Mouse (Mus musculus) embryo, embryonic 11 days (tissue): ENCODE data around the gene Cacna1a.

Source experiments
- DNase-seq: peaks from one replicate; pipeline ENCODE4 v3.0.0-alpha.2; 2015

Cacna1a gene

DNA sequence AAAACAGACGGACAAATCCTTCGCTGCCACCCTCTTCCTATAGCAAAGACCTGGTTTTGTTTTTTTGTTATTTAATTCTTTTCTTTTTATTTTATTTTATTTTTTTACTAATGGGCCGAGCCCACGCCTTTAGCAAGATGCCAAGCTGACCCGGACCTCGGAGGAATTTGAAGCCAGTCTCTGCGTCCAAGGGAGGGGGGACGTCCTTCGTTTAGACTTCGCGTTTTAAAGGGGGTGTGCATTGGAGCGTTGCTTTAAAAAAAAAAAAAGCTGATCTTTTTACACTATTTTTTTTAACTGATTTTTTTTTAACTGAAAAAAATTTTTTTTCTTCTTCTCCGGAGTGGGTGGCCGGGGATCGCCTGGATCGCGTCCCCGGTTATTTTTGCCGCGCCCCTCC, 26.7 kb downstream of the Cacna1a start:
- peak; percentile 45 for DNase-seq

- peak; percentile 71 for DNase-seq
These were observed 27.2 kb downstream of the Cacna1a start for GRCm38 (mm10) chr8:84415378-84415898.

DNA sequence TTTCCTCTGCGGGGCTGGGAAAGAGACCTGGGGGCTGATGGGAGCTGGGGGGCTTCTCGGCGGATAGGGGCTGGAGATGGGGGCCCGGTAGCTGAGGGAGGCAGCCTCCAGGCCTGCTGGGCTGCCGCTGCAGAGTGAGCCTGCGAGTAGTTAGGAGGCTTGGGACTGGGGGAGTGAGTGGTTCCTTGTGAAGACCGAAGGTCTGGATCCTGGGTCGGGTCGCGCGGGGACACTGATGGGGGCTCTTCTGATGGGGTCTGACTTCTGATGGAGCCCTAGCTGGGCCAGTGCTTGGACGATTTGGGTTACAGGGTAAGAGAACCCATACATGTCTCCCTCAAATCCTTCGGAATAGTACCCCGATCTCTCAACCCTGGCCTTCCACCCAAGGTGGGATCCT, 27.8 kb downstream of the Cacna1a start:
- peak; percentile 36 for DNase-seq

DNA sequence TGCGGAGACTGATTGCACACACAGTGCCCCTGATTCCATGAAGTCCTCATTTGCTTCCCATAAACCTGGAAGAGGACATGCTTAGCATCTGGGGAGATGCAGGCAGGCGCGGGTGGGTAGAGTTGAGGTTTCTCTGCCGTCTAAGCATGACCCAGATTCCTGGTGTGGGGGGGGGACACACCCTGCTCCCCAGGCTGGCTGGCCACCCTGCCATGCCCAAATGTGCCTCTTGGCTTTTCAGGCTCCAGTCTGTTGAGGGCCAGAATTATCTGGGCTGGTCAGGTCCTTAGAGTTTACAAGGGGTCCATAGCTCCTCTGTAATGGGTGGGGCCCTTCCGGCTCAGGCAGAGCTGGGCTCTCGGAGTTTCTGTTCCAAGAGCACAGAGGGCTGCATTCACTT, 28.7 kb downstream of the Cacna1a start:
- DNase-seq: no peak

DNA sequence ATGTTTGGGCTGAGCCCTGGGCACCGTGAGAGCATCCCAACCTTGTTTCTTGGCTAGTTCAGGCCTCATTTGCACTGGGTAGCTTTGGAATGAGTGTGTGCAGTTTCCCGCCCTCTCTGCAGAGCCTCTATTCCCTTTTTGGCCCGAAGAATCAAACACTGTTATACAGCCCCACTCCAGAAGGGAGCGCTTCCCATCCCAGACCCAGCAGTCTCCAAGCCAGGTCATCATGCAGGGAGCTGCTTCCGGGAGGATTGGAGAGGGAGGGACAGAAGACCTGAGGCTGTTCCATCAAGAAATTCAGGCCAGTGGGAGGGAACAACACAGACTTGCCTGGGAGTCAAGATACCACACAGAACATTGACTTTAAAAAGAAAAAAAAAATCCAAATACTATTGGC, 29.6 kb downstream of the Cacna1a start:
- DNase-seq: peak; percentile 9

DNA sequence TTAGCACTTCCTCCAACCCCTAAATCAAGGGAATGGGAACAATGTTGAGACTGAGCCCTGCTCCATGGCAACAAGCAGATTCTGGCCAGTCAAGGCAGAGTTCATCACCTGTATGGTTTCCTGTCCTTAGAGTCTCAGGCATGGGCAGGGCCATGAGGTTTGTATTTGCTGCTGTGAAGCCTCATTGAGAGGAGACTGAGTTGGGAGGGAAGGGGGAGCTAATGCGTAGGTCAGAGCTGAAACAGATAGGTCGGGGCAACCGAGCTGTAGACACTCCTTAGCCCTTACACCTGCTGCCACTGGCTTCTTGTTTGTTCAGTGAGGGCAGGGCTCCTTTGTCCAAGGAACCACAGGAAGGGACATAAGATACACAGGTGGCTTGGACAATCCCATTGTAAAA, 36.2 kb downstream of the Cacna1a start:
- DNase-seq: no peak

- no peak for DNase-seq
These were observed 37.8 kb downstream of the Cacna1a start for GRCm38 (mm10) chr8:84426087-84426486.

DNA sequence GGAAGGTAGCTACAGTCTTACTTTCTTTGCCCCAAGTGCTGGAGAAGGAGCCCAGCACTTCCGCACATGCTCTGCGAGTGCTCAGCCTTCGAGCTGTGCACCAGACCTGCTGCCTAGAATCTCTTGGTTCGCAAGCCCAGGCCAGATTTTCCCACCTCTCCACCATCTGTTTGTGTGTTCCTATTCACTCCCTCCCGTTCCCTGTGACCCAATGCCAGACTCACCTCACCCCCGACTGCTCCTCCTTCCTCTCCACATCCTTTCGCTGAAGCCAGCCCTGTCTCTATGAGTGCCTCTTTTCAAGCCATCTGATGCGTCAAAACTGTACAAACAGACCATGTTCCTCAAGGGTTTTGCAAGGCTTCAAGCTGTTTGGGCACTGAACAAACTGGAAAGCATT, 38.3 kb downstream of the Cacna1a start:
- DNase-seq: no peak

DNA sequence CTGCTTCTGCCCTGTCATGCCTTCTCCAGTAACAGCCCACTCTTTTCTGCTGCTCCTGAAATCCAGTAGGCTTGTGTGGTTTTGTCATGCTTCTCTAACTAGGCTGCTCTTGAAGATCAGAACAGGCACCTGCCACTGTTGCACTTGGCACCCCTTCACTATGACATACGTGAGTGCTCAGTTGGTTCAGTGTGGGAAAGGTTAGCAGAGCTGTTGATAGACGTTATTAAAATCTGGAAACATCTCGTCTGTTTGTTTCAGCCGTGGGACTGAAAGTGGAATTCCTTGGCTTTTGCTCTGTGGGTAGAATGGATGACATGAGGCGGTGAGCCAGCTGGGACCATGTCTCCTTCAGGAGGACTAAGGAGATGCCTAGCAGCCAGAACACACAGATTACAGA, 39.8 kb downstream of the Cacna1a start:
- no peak for DNase-seq

- no peak for DNase-seq
These were observed 40.8 kb downstream of the Cacna1a start for GRCm38 (mm10) chr8:84429014-84429413.

DNA sequence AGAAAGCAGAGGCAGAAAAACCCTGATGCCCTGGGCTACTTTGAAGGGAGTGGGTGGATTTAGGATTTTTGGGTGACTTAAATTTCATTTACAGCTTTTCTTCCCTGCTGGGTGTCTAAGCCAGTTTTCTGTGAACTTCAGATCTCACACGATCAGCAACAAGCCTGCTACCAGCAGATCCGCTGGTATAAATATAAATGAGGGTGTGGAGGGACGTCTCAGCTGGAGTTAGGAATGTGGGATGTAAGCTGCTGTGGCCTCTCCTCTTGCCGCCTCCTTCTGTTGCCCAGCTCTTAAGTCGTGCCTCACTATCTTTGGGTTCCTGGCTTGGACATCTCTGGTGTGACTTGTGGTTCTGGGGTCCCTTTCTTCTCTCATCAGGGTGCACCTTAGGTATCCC, 41.3 kb downstream of the Cacna1a start:
- no peak for DNase-seq

- DNase-seq: no peak
These were observed 47.1 kb downstream of the Cacna1a start for GRCm38 (mm10) chr8:84435370-84435769.

DNA sequence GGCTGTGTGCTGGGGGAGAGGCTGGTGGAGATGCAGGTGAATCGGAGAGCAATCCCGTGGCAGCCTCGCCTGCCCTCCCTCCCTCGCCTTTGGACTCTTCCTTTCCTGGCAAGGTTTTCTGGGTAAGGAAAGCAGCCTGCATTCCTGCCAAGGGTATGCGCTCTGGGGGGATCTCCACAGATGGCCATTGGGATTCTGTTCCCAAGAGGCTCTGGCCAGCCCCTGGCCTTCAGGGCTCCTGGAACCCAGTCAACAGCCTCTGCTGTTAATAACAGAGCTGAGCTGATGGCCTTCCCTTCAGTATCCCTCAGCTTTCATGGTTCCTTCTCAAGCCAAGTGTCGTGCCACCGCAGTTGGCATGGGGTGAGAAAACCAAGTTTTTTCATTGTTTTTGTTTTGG, 51.6 kb downstream of the Cacna1a start:
- DNase-seq: no peak

- no peak for DNase-seq
These were observed 53.8 kb downstream of the Cacna1a start for GRCm38 (mm10) chr8:84442043-84442442.

GRCm38 (mm10) chr8:84446571-84446991, 58.3 kb downstream of the Cacna1a start:
- no peak for DNase-seq

- peak; percentile 86 for DNase-seq
These were observed 66.3 kb downstream of the Cacna1a start for GRCm38 (mm10) chr8:84454532-84454931.

GRCm38 (mm10) chr8:84458853-84459252, 70.6 kb downstream of the Cacna1a start:
- no peak for DNase-seq

DNA sequence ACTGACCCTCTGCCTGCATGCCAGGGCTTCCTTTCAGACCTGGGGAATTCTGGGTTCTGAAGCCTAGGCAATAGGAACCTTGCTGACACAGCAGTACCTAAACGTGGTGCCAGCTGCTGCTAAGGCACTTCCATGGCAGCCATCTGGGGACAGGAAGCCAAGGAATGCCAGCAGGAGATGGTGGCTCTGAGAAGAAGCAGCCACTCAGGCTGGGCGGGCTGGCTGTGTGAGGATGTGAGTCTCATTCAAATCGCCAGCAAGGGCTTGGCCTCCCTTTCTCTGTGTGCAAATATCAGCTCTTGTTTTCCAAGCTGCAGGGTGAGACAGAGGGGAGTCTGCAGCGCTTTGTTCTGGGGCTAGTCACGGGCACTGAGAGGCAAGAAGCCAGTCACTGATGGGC, 71.0 kb downstream of the Cacna1a start:
- DNase-seq: no peak

- DNase-seq: no peak
These were observed 72.5 kb downstream of the Cacna1a start for GRCm38 (mm10) chr8:84460698-84461097.

DNA sequence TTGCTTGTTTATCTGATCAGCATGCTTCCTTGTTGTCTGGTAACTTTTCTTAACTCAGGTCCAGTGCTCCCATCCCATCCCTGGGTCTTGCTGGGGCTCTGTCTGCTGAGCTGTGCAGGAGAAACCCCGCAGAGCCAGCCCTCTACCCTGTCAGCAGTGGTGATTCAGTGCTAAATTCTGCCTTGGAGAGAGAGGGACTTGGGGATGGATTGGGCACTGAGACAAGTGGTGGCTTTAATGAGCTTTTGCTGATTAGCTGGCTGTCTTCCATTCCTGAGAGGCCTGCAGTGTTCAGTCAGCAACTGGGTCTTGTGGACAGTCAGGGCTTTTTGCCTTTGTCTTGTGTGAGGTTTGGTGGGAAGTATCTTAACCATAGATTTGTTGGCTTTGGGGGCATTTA, 78.7 kb downstream of the Cacna1a start:
- DNase-seq: no peak

- DNase-seq: no peak
These were observed 80.8 kb downstream of the Cacna1a start for GRCm38 (mm10) chr8:84469076-84469475.

GRCm38 (mm10) chr8:84471271-84471995, 83.2 kb downstream of the Cacna1a start:
- peak; percentile 85 for DNase-seq

DNA sequence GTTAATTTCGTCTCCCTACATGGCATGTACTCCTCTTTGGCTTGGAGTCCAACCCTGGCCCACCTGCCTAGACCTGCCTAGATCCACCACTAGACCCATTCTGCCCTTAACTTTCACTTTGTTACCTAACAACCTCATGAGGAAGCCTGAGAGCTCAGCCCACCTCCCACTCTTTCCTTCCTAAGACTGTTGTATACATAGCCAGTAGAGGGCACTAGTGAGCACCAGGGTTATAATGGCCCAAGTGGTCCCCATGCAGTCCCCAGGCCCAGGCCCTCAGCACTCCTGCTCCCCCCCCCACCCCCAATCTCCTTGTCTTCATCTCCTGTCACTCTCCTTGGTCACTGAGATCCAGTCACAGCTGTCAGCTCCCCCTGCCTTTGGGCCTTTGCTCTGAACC, 86.2 kb downstream of the Cacna1a start:
- DNase-seq: no peak

GRCm38 (mm10) chr8:84477341-84477740, 89.1 kb downstream of the Cacna1a start:
- DNase-seq: no peak

GRCm38 (mm10) chr8:84483004-84483403, 94.8 kb downstream of the Cacna1a start:
- no peak for DNase-seq
